Mouse (Mus musculus): Measurements from ENCODE around the gene Nacc1.

Nacc1 gene

GRCm38 (mm10) chr8:84714161-84714560 lies 26.5 kb upstream of the Nacc1 start:
- no peak for DNase-seq (ENCODE audit: inconsistent ontology term)

- DNase-seq (ENCODE audit: inconsistent ontology term): peak; percentile 71
Observed at GRCm38 (mm10) chr8:84713381-84713780, 25.7 kb upstream of the Nacc1 start.

GRCm38 (mm10) chr8:84712759-84713120 lies 25.1 kb upstream of the Nacc1 start:
- DNase-seq (ENCODE audit: inconsistent ontology term): no peak

- peak; percentile 99 for DNase-seq (ENCODE audit: inconsistent ontology term)
Observed at GRCm38 (mm10) chr8:84711933-84712758, 24.5 kb upstream of the Nacc1 start.

- no peak for DNase-seq (ENCODE audit: inconsistent ontology term)
Observed at GRCm38 (mm10) chr8:84711312-84711711, 23.6 kb upstream of the Nacc1 start.

- no peak for DNase-seq (ENCODE audit: inconsistent ontology term)
Observed at GRCm38 (mm10) chr8:84709931-84710330, 22.3 kb upstream of the Nacc1 start.

GRCm38 (mm10) chr8:84708774-84709475 lies 21.3 kb upstream of the Nacc1 start:
- peak; percentile 92 for DNase-seq (ENCODE audit: inconsistent ontology term)

- DNase-seq (ENCODE audit: inconsistent ontology term): no peak
Observed at GRCm38 (mm10) chr8:84708071-84708541, 20.4 kb upstream of the Nacc1 start.

GRCm38 (mm10) chr8:84707267-84707883 lies 19.7 kb upstream of the Nacc1 start:
- no peak for DNase-seq (ENCODE audit: inconsistent ontology term)

GRCm38 (mm10) chr8:84706610-84707266 lies 19.1 kb upstream of the Nacc1 start:
- no peak for DNase-seq (ENCODE audit: inconsistent ontology term)

GRCm38 (mm10) chr8:84705960-84706359 lies 18.3 kb upstream of the Nacc1 start:
- DNase-seq (ENCODE audit: inconsistent ontology term): no peak

GRCm38 (mm10) chr8:84704867-84705831 lies 17.5 kb upstream of the Nacc1 start:
- no peak for DNase-seq (ENCODE audit: inconsistent ontology term)

GRCm38 (mm10) chr8:84704356-84704755 lies 16.7 kb upstream of the Nacc1 start:
- peak; percentile 87 for DNase-seq (ENCODE audit: inconsistent ontology term)

GRCm38 (mm10) chr8:84703466-84704249 lies 16.0 kb upstream of the Nacc1 start:
- DNase-seq (ENCODE audit: inconsistent ontology term): no peak

GRCm38 (mm10) chr8:84702963-84703465 lies 15.4 kb upstream of the Nacc1 start:
- DNase-seq (ENCODE audit: inconsistent ontology term): no peak

- no peak for DNase-seq (ENCODE audit: inconsistent ontology term)
Observed at GRCm38 (mm10) chr8:84702561-84702960, 14.9 kb upstream of the Nacc1 start.

GRCm38 (mm10) chr8:84700941-84701911 lies 13.6 kb upstream of the Nacc1 start, which contains the start of gene Lyl1:
Gene Lyl1, plus strand, starts transcription at chr8:84701457.
- DNase-seq (ENCODE audit: inconsistent ontology term): no peak

GRCm38 (mm10) chr8:84700526-84700925 lies 12.9 kb upstream of the Nacc1 start:
- no peak for DNase-seq (ENCODE audit: inconsistent ontology term)

Measured in Muller cell, postnatal 12 days (primary cell).